Mouse (Mus musculus) limb, embryonic 11.5 days (tissue): Measurements from ENCODE around the gene Zfp879. TPM values are rescaled to one million over a fixed set of nuclear protein-coding genes. Genes with fewer than 3 reads are reported as not detected.
A peak's percentile ranks its signal among the peaks of the same experiment; 100 is the strongest.

Experiments
- ATAC-seq: fragments of 200-750 bp; cut with Nextera tagmentation; 2 replicates; pipeline ENCODE4 v1.8.0; 2017; ENCODE audit warnings: low read depth; ENCODE audit not compliant: insufficient number of reproducible peaks, low FRiP score, low TSS enrichment
- DNase-seq: peaks from one replicate; pipeline ENCODE4 v3.0.0-alpha.2; 2015; ENCODE audit warnings: low spot score
- H3K27ac ChIP-seq: fragments of 300-500 bp; sonication (generic); replicated peaks from 2 replicates; pipeline ENCODE4 v1.5.1; 2014; ENCODE audit warnings: low read depth, mild to moderate bottlenecking, low read length
- H3K27me3 ChIP-seq: fragments of 300-500 bp; sonication (generic); 2 replicates; pipeline ENCODE4 v1.6.1; 2014; ENCODE audit warnings: mild to moderate bottlenecking, low read length, mixed read lengths; ENCODE audit not compliant: control insufficient read depth, insufficient read depth
- H3K36me3 ChIP-seq: fragments of 300-500 bp; sonication (generic); 2 replicates; pipeline ENCODE4 v1.6.1; 2014; ENCODE audit warnings: mild to moderate bottlenecking, low read length, moderate library complexity, mixed read lengths; ENCODE audit not compliant: control insufficient read depth, insufficient read depth
- H3K4me1 ChIP-seq: fragments of 300-500 bp; sonication (generic); 2 replicates; pipeline ENCODE4 v1.6.1; 2014; ENCODE audit warnings: low read length, mixed read lengths; ENCODE audit not compliant: control insufficient read depth, insufficient read depth
- H3K4me2 ChIP-seq: fragments of 300-500 bp; sonication (generic); 2 replicates; pipeline ENCODE4 v1.6.1; 2014; ENCODE audit warnings: low read depth, mild to moderate bottlenecking, moderate library complexity; ENCODE audit not compliant: severe bottlenecking
- H3K4me3 ChIP-seq: fragments of 300-500 bp; sonication (generic); 2 replicates; pipeline ENCODE4 v1.5.1; 2014; ENCODE audit warnings: low read depth, low read length
- H3K9ac ChIP-seq: fragments of 300-500 bp; sonication (generic); 2 replicates; pipeline ENCODE4 v1.6.1; 2014; ENCODE audit warnings: mild to moderate bottlenecking, low read length
- H3K9me3 ChIP-seq: fragments of 300-500 bp; sonication (generic); 2 replicates; pipeline ENCODE4 v1.6.1; 2016; ENCODE audit warnings: low read length; ENCODE audit not compliant: control insufficient read depth
- WGBS: fragments of 180-500 bp; shearing (Covaris S2); extraction: QIAGEN DNeasy Blood & Tissue Kit; methylation state at CpG from one replicate; pipeline ENCODE4 v1.1.7; 2014; 5-methylcytosine and 5-hydroxymethylcytosine counted together
- polyA plus RNA-seq: library from polyadenylated mRNA; unstranded; fragments of >200 nt; fragmentation: Nextera tagmentation; extraction: Ambion mirVana; gene quantifications from 2 replicates; pipeline ENCODE4 v1.2.1, GENCODE M21; 2014

The Zfp879 gene
- polyA plus RNA-seq, 1 experiment from 2014 or later, result 1.5 TPM

DNA sequence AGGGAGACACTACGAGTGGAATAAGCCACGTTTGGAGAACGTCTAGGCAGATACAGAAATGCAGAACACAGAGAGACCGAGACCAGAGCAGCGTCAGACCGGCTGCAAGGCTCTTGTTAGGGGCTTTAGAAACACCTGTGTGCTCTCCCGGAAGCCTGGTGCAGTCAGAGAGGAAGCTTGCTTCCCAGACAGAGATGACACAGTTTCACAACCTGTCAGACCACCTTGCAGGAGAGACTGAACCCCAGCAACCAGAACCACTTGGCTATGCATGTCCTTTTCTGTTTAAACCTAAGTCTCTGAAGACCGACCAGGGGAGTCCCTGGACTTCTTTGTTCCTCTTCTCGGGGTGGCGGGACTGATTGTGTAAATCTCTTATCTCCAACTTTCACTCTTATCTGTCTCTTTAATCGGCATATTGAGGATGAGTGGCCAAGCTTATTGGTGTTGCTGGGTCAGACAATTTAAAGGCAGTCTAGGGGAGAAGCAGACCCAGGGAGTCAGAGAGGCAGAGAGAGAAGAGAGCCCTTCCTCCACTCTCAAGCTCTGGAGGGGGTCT is 8.9 kb upstream of the Zfp879 start, which contains the start of gene Grm6:
Gene Grm6, plus strand, starts transcription at position 509 of the 559 bp plus-strand sequence.
- Histone ChIP-seq H3K4me3 (peak within 1 kb of the TSS; percentile 35), H3K36me3 (no peaks in the 10 kb centered on the region), H3K9ac (no peak within 1 kb of the TSS; the same call in 1 of the 2 replicates), H3K27ac (no peak within 1 kb of the TSS), H3K4me2 (peak within 1 kb of the TSS; percentile 72), H3K9me3 (no peaks in the 10 kb centered on the region), H3K27me3 (peaks cover 52% of the 10 kb centered on the region), H3K4me1 (peaks cover 6% of the 10 kb centered on the region; the same call in 1 of the 2 replicates)
- ATAC-seq (no peak), DNase-seq (peak; percentile 36)
- WGBS, result 2% methylated on average over 11 of the region's 11 CpGs

- Histone ChIP-seq H3K9me3 (no peaks in the 10 kb centered on the region), H3K4me3 (no peak overlapping the region), H3K27me3 (peaks cover 52% of the 10 kb centered on the region), H3K9ac (no peak overlapping the region), H3K4me2 (no peak overlapping the region), H3K4me1 (peaks cover 6% of the 10 kb centered on the region; the same call in 1 of the 2 replicates), H3K36me3 (no peaks in the 10 kb centered on the region), H3K27ac (no peak overlapping the region)
- no peak for ATAC-seq
- 6% methylated on average over 10 of the region's 10 CpGs for WGBS
- no peak for DNase-seq
Observed at GRCm38 (mm10) chr11:50849310-50849709, 8.0 kb upstream of the Zfp879 start.

GRCm38 (mm10) chr11:50848520-50849137 is 7.3 kb upstream of the Zfp879 start:
- 34% methylated on average over 3 of the region's 3 CpGs for WGBS
- Histone ChIP-seq H3K4me3 (no peak overlapping the region), H3K9me3 (no peaks in the 10 kb centered on the region), H3K4me1 (peaks cover 6% of the 10 kb centered on the region; the same call in 1 of the 2 replicates), H3K9ac (no peak overlapping the region), H3K27ac (no peak overlapping the region), H3K4me2 (no peak overlapping the region), H3K27me3 (peaks cover 52% of the 10 kb centered on the region), H3K36me3 (no peaks in the 10 kb centered on the region)
- DNase-seq, result no peak
- no peak for ATAC-seq

- Histone ChIP-seq H3K27me3 (peaks cover 39% of the 10 kb centered on the region), H3K4me1 (peaks cover 6% of the 10 kb centered on the region; the same call in 1 of the 2 replicates), H3K9ac (no peak overlapping the region), H3K4me2 (no peak overlapping the region), H3K4me3 (no peak overlapping the region), H3K27ac (no peak overlapping the region), H3K36me3 (no peaks in the 10 kb centered on the region), H3K9me3 (no peaks in the 10 kb centered on the region)
- 77% methylated on average over 5 of the region's 5 CpGs for WGBS
- ATAC-seq (no peak), DNase-seq (no peak)
Observed at GRCm38 (mm10) chr11:50847047-50847446, 5.7 kb upstream of the Zfp879 start.

GRCm38 (mm10) chr11:50845951-50846350 is 4.6 kb upstream of the Zfp879 start:
- no peak overlapping the region for H3K9ac ChIP-seq
- no peaks in the 10 kb centered on the region for H3K36me3 ChIP-seq
- DNase-seq (no peak), ATAC-seq (no peak)
- no peak overlapping the region for H3K27ac ChIP-seq
- H3K4me2 ChIP-seq, result no peak overlapping the region
- H3K4me3 ChIP-seq, result no peak overlapping the region
- peaks cover 1% of the 10 kb centered on the region; the same call in 1 of the 2 replicates for H3K4me1 ChIP-seq
- peaks cover 28% of the 10 kb centered on the region for H3K27me3 ChIP-seq
- no peaks in the 10 kb centered on the region for H3K9me3 ChIP-seq
- WGBS, result 91% methylated on average over 3 of the region's 3 CpGs

- no peaks in the 10 kb centered on the region for H3K27me3 ChIP-seq
- H3K9me3 ChIP-seq, result peaks cover 5% of the 10 kb centered on the region; the same call in 1 of the 2 replicates
- no peaks in the 10 kb centered on the region for H3K4me1 ChIP-seq
- no peak overlapping the region for H3K4me2 ChIP-seq
- no peak overlapping the region for H3K27ac ChIP-seq
- DNase-seq (no peak), ATAC-seq (no peak)
- peaks cover 3% of the 10 kb centered on the region; the same call in 1 of the 2 replicates for H3K36me3 ChIP-seq
- H3K9ac ChIP-seq, result no peak overlapping the region
- 89% methylated on average over 4 of the region's 4 CpGs for WGBS
- H3K4me3 ChIP-seq, result no peak overlapping the region
Observed at GRCm38 (mm10) chr11:50835727-50836126, 5.6 kb downstream of the Zfp879 start.

GRCm38 (mm10) chr11:50827010-50827953 is 14.1 kb downstream of the Zfp879 start, which contains the start of gene Zfp354c:
Zfp354c (minus strand) TSS chr11:50827724.
- Histone ChIP-seq H3K27me3 (no peaks in the 10 kb centered on the region), H3K4me1 (peaks cover 3% of the 10 kb centered on the region; the same call in 1 of the 2 replicates), H3K36me3 (peaks cover 8% of the 10 kb centered on the region; the same call in 1 of the 2 replicates), H3K4me3 (peak within 1 kb of the TSS; percentile 72), H3K9me3 (no peaks in the 10 kb centered on the region), H3K4me2 (peak within 1 kb of the TSS; percentile 76), H3K9ac (peak within 1 kb of the TSS; percentile 84), H3K27ac (no peak within 1 kb of the TSS)
- 2% methylated on average over 41 of the region's 45 CpGs for WGBS
- DNase-seq, result peak; percentile 95
- ATAC-seq, result peak; percentile 96

DNA sequence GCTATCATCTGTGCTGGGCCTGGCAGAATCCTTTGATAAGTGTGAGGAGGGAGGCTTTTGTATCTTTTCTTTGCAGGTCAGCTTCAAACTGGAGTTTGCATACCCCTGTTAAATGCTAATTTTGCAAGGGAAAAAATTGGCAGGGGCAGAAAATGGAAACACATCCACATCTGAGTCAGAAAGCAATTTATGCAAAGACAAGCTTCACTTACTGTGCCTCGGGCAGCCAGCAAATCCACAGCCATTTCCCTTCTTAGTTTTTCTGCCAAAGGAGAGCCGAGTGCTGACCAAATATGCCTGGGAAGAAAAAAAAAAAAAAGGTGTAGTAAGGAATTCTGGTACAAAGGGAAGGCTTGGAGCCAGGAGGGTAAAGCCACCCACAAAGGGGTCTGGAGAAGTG is 15.1 kb downstream of the Zfp879 start:
- Histone ChIP-seq H3K36me3 (peaks cover 8% of the 10 kb centered on the region; the same call in 1 of the 2 replicates), H3K4me1 (peaks cover 3% of the 10 kb centered on the region; the same call in 1 of the 2 replicates), H3K9ac (peak overlapping the region; percentile 84; the same call in 1 of the 2 replicates), H3K4me3 (peak overlapping the region; percentile 72; the same call in 1 of the 2 replicates), H3K4me2 (peak overlapping the region; percentile 76), H3K27ac (no peak overlapping the region), H3K9me3 (no peaks in the 10 kb centered on the region), H3K27me3 (no peaks in the 10 kb centered on the region)
- ATAC-seq, result no peak
- WGBS, result 79% methylated on average over 2 of the region's 2 CpGs
- DNase-seq, result no peak
